Mouse (Mus musculus): Measurements from ENCODE around the gene Olfr816.
"Not testable (repeated sequence)": the region's sequence is repeated elsewhere in the genome, so short reads cannot be mapped to it uniquely, and the experiment has no call there.

DNA sequence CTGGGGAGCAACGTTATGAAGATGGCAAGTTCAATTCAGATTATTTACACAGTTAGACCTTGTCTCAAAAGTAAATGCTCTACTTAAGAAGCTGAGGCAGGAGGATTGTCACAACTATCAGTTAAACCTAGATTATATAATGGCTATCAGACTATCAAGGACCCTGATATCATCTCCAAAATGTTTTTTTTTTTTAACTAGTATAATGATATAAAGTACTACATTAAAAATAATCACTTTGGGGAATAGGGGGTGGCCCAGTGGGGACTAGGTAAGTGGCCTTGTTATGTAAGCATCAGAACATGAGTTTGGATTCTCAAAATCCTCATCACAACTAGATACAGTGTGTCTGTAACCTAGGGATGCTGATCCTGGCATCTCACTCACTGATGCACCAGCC, 35.6 kb downstream of the Olfr816 start, which contains the start of gene Olfr814:
- not testable (repeated sequence) for TF ChIP-seq CTCF, EP300 (IDR thresholded peaks at IDR 0.05; ENCODE audit: low read depth)

All from heart, postnatal 0 days (tissue).